Mouse (Mus musculus) mouse trophoblast stem cell (cell line): ENCODE measurements around the gene Scoc.
"Not testable (repeated sequence)": the region's sequence is repeated elsewhere in the genome, so short reads cannot be mapped to it uniquely, and the experiment has no call there.

Experiments
- in situ Hi-C, 2 experiments: fragments of 300-500 bp; cut with MseI, MboI; formaldehyde crosslinking; loops; 2 replicates in 1 of 2; 3 replicates in 1 of 2; pipeline ENCODE4 v1.15.1; 2025

Scoc gene

DNA sequence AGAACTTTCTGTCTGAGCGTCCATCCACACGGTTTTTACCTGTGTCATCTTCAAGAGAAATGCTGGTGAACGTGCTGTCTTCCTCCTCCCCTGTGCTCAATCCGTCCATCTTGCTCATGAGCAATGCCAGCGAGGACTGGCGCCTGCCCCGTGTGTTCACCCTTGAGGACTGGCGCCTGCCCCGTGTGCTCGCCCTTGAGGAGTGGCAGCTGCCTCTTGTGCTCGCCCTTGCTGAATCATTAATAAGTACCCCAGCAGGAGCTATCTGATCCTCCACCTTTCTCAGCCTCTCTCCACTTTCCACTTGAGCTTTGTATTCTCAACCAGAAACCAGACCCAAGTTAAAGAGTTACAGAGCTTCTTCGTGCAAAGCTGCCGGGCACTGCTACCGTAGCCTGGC, at the start of gene Scoc:
Gene Scoc, minus strand, starts transcription at position 170 of the 400 bp plus-strand sequence.
- in situ Hi-C loops: no loop called here

GRCm38 (mm10) chr8:83459606-83460005, 1.4 kb upstream of the Scoc start:
- in situ Hi-C loops: no loop called here

DNA sequence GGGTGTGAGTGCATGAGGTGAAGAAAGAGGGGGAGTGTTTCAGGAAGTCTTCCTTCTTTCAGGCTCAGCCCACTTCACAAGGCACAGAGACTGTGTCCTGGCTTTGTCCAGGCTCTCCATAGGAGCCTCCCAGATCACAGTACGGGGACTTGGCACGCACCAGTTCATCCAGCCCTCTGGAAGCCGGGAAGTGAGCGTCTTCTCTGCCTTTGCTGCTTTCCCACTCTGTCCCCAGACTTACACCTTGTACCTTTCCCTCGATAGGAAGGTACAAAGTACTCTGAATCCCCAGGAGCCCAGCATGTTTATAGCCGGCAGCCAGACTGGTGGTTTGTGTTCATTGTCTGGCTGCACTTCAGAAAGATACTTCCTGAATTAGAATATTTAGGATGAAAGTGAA, 1.1 kb downstream of the Scoc start:
- in situ Hi-C loops: no loop called here

- in situ Hi-C loops: no loop called here
These were observed 7.1 kb downstream of the Scoc start for GRCm38 (mm10) chr8:83451056-83451455.

GRCm38 (mm10) chr8:83449960-83450359, 8.2 kb downstream of the Scoc start:
- in situ Hi-C loops: no loop called here

DNA sequence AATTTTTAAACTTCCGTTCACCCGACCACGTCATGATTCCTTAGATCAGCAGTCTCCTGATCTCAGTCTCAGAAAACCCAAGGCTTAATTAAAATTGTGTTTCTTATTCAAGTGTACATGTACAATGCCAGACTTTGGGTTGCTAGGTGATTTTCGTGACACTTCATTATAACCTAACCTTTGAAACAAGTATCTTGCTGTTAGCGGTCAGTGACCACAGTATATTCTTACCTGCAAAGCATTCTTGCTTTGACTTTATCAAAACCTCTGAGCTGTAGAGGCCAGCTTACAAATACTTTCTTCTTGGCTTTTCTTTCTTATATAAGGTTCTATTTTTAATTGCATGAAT, 15.2 kb downstream of the Scoc start:
- in situ Hi-C loops: no loop called here

DNA sequence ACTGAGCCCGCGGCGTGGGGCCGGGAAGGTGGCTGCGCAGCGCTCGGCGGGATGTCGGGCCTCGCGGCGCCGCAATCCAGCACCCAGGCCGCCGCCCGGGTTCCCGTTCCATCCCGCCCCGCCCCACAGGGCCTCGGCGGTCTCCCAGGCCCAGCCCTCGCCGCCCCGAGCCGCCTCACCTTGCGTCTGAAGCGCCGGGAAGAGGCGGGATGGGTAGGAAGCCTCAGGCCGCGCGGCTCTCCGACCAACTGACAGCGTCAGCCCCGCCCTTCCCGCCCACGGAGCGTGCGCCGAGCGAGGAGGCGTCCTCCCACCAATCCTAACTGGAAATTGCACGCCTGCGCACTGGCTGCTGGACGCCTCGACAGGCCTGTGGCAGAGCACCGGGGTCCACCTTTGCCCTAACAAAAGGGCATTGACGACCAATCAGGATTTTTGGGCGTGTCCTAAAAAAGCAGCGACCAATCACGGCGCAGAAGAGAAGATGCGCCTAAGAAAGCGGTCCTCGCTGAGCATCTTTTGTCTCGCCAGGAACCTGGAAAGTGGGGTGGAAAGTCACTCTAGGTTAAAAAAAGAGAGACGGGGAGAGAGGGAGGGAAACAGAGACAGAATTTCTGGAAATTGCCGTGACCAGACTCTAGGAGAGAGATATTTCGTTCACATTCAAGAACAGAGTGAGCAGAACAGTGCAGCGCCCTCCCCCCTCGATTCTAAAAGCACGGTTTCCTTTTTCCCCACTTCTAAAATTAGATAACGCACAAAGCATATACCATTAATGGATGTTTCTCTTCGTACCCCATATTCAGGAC, 15.7 kb downstream of the Scoc start:
- in situ Hi-C loops: no loop called here

DNA sequence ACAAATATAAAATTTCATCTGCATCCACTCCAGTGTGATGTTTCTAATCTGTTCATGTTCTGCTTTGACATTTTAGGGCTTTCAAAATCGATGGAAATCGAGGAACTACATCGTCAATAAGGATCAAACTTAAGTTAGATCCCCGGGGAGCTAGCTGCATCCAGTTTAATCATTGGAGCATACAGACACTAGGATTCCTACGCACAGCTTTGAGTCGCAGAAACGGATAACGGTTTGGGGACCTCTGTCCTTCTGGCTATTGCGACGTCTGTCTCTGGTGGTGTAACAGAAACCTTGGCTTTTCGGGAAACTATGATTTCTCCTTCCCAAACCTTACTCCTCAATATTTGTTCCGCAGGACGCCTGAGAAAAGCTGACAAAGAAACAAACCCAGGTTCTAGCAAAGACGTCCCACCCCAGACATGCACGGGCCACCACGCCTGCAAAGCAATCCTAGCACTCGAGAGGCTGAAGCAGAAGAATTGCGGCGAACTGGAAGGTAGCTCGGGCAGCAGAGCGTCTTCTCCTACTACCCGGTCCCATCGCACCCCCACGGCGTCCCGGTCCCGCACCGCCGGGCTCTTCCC, 16.4 kb downstream of the Scoc start:
- in situ Hi-C loops: no loop called here

- in situ Hi-C loops: no loop called here
These were observed 21.1 kb downstream of the Scoc start for GRCm38 (mm10) chr8:83437077-83437476.

- in situ Hi-C loops: no loop called here
These were observed 29.1 kb downstream of the Scoc start for GRCm38 (mm10) chr8:83429071-83429524.

DNA sequence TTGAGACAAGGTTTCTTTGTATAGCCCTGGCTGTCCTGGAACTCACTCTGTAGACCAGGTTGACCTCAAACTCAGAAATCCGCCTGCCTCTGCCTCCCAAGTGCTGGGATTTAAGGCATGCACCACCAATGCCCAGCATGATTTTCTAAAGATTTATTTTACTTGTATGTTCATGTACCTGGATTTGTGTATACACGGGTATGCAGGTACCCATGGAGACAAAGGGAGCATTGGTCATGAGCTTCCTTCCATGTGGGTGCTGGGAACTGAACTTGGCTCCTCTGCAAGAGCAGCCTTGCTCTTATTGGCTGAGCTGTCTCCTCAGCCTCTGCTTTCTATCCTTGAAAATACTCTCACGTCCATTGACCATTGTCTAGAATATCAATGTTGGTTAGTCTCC, 29.6 kb downstream of the Scoc start:
- in situ Hi-C loops: not testable (repeated sequence)

GRCm38 (mm10) chr8:83426949-83427348, 31.2 kb downstream of the Scoc start:
- in situ Hi-C loops: no loop called here

- in situ Hi-C loops: no loop called here
These were observed 32.0 kb downstream of the Scoc start for GRCm38 (mm10) chr8:83426104-83426759.

DNA sequence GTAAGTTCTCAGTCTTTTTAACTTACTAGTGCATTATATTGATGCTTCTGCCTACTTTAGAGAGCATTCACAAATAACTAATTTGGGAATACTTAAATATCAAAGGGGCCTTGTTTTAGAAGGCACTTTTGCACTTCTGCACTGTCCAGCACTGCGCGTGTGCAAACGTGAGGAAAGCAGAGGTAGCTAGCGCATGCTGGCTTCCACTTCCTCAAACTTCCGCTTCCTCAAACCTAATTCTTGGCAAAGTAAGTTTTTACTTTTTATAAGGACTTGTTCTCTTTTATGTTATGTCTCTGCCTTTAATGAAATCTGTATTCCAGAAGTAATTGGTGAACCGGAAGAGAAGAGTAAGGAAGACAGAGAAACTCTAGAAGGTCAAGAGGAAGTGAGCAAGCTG, 33.0 kb downstream of the Scoc start:
- in situ Hi-C loops: no loop called here

DNA sequence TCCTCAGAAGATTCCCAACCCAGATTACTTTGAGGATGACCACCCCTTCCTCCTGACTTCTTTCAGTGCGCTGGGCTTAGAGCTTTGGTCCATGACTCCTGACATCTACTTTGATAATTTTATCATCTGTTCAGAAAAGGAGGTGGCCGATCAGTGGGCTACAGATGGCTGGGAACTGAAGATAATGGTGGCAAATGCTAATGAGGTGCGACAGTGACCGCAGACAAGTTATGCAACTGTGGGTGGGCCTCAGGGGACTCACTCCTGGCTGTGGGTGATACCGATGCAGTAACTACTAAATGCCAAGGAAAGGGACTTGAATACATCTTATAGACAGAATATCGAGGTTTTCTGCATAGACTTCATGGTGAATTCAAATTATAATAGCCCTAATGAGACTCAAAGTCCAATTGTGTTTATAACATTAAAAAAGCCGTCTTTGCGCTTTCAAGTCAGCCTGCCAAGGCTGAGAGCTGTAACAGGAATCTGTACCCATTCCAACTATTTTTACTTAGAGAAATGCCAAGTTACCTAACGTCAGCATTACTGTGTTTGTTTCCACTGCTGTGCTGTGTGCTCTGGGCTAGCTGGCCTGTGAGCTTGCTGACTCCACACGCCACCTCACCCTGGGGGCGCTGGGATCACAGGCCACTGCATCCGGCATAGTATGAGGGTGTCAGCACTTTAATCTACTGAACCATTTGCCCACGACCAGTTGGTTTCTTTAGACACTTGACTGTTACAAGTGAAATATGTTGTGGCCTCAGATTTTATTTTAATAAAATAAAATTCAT, 35.0 kb downstream of the Scoc start:
- in situ Hi-C loops: no loop called here

DNA sequence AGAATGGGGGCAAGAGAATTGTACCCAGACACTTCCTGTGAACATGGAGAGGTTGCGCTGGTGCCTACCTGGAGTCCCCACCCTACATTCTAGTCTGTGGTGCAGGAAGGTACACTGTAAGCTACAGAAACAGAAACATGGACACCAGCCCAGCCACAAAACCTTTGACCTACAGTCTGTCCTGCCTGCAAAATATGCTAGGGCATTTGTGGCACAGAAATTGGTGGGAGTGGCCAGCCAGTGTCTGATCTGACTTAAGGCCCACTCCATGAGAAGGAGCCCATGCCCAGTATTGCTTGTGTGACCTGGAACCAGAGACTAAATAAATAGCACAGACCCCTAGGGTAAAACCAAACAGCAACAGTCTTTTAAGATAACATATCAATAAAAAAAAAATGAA, 36.8 kb downstream of the Scoc start:
- in situ Hi-C loops: no loop called here

DNA sequence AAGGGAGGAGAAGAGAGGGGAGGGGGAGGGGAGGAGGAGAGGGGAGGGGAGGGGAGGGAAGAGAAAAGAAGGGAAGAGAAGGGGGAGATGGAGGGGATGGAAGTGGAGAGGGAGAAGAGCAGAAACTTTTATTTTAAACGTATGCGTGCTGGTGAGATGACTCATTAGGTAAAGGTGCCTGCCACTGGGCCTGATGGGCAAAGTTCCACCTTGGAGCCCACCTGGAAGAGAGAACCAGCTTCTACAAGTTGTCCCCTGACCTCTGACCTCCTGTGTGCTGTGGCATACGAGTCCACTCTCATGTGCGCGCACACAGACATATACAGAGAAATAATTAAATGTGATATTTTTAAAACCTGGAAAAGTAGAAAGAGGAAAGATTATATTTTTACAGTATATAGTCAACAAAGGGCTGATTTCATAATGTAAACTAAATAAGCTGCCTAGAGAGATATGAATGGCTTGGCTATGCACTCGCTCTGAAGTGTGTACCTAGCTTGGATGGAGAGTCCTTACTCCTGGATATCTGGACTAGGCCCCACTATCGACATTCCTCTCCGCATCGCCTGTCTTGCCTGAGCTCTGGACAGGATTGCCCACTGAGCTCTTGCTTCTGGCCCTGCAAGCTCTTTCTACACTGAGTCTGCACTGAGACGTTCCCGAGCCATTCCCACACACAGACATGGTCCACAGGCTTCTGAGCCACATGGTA, 39.2 kb downstream of the Scoc start:
- in situ Hi-C loops: no loop called here

GRCm38 (mm10) chr8:83417970-83418369, 40.2 kb downstream of the Scoc start:
- in situ Hi-C loops: no loop called here

DNA sequence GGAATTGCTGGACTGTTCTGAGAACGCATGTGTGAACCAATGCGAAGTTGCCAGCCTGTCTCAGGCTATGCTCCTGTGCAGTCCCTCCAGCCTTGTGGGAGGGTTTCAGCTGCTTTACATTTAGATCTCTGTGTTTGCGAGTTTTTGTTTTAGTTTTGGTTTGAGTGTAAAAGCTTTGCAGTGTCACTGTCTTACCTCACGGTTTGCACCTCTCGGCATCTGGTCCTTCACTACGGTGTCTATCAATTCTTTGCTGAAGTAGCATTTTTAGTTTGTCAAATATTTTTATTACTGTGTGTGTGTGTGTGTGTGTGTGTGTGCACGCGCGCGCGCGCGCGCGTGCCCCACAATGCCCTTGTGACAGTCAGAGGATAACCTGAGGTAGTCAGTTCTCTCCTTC, 41.3 kb downstream of the Scoc start:
- in situ Hi-C loops: no loop called here

GRCm38 (mm10) chr8:83408496-83408895, 49.7 kb downstream of the Scoc start:
- in situ Hi-C loops: no loop called here

DNA sequence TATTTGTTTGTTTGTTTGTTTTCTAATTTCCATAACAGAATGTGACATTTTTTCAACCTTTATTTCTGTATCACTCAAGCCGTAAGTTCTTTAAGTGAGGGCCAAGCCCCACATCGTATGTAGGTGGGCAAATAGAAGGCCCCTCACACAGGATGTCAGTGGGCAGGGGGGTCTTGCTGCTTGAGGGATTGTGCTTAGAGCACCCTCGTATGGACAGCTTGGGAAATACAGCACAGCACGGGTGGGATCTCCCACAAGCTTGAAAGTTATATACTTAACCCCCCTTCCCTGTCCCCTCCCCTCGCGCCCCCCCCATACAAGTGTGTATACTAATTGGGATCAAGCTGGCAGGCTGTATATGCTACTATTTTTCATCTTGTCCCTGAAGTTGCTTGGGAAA, 51.4 kb downstream of the Scoc start:
- in situ Hi-C loops: no loop called here

DNA sequence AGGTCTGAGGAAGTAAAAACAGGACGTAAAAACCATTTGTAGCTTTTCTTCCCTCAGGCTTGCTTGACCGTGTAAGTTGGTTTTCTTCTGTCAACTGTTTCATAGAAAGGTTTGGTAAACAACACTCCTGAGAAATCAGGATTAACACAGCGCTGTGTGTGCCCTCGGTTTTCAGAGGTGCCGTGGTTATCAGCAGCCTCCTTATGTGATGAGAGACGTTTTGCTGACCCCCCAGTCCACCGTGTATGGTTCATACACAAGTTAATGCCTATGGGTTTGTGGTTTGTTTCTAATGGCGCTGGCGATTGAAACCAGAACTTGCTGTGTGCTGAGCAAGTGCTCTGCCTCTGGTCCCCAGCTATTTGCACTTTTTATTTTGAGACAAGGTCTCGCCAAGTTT, 52.6 kb downstream of the Scoc start:
- in situ Hi-C loops: no loop called here
